Mouse (Mus musculus) liver, embryonic 14.5 days (tissue): ENCODE results near the gene Fer.

ENCODE experiments used
- CTCF ChIP-seq: IDR thresholded peaks from 2 replicates; pipeline ENCODE4 v1.5.1; 2016; ENCODE audit warnings: antibody characterized with exemption, low read depth, control low read depth
- EP300 ChIP-seq: IDR thresholded peaks from 2 replicates; pipeline ENCODE4 v1.6.1; 2016; ENCODE audit warnings: antibody characterized with exemption, low read depth

DNA sequence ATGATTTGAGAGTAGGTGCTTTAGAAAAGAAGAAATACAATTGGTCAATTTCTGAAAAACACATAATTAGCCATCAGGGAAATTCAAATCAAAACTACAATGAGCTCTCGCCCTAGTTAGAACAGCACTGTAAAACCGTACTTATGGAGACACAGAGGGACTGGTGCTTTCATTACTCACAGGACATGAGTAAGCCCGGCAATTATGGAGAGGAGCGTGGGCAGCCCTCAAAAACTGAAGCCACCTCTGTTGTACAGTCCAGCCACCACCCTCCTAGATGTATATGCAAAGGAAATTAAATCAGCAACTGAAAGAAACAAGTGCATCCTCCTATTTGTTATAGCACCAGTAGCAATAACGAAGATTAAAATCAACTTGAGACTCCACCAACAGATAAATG lies 304.9 kb downstream of the Fer start:
- TF ChIP-seq CTCF = no peak
- no peak for TF ChIP-seq EP300
